Mouse (Mus musculus) testis, adult 2 months (tissue): Measurements from ENCODE around the gene Klhdc10. TPM values are rescaled to one million over a fixed set of nuclear protein-coding genes. Genes with fewer than 3 reads are reported as not detected.
A peak's percentile ranks its signal among the peaks of the same experiment; 100 is the strongest.
"Not testable (repeated sequence)": the region's sequence is repeated elsewhere in the genome, so short reads cannot be mapped to it uniquely, and the experiment has no call there.

Experiments used
- H3K27ac ChIP-seq: fragments of 200-500 bp; 2 replicates; pipeline ENCODE4 v1.5.1; 2012; ENCODE audit warnings: low read depth, low read length; ENCODE audit not compliant: control insufficient read depth, insufficient read depth
- H3K27me3 ChIP-seq: fragments of 200-500 bp; 2 replicates; pipeline ENCODE4 v1.6.1; 2012; ENCODE audit warnings: mild to moderate bottlenecking, low read length, moderate library complexity; ENCODE audit not compliant: control insufficient read depth, insufficient read depth
- H3K36me3 ChIP-seq: fragments of 200-500 bp; 2 replicates; pipeline ENCODE4 v1.6.1; 2012; ENCODE audit warnings: mild to moderate bottlenecking, low read length; ENCODE audit not compliant: control insufficient read depth, insufficient read depth
- H3K4me1 ChIP-seq: fragments of 200-500 bp; 2 replicates; pipeline ENCODE4 v1.6.1; 2012; ENCODE audit warnings: low read length; ENCODE audit not compliant: control insufficient read depth, insufficient read depth
- H3K4me3 ChIP-seq: fragments of 200-500 bp; 2 replicates; pipeline ENCODE4 v1.5.1; 2012; ENCODE audit warnings: low read depth, mild to moderate bottlenecking, low read length, moderate library complexity, mixed read lengths; ENCODE audit not compliant: control insufficient read depth
- CTCF ChIP-seq: fragments of 200-500 bp; IDR thresholded peaks from 2 replicates; pipeline ENCODE4 v1.5.1; 2012; ENCODE audit warnings: low read depth, mild to moderate bottlenecking, inconsistent platforms, low read length, moderate library complexity; ENCODE audit not compliant: control insufficient read depth, insufficient read depth, insufficient replicate concordance
- POLR2A ChIP-seq: fragments of 200-500 bp; IDR thresholded peaks from 2 replicates; pipeline ENCODE4 v1.6.1; 2012; ENCODE audit warnings: low read depth, mild to moderate bottlenecking, inconsistent platforms, low read length, moderate library complexity; ENCODE audit not compliant: control insufficient read depth
- polyA plus RNA-seq: library from polyadenylated mRNA; depleted of rRNA; stranded (reverse); fragments of >200 nt; gene quantifications from 2 replicates; pipeline ENCODE4 v1.2.3, GENCODE M21; 2012

The Klhdc10 gene
- polyA plus RNA-seq, 1 experiment, result 115 TPM

- H3K27ac ChIP-seq, result no peak overlapping the region
- H3K36me3 ChIP-seq, result peaks cover 2% of the 10 kb centered on the region; the same call in 1 of the 2 replicates
- TF ChIP-seq CTCF, result no peak
- TF ChIP-seq POLR2A, result no peak
- H3K27me3 ChIP-seq, result no peaks in the 10 kb centered on the region
- no peaks in the 10 kb centered on the region for H3K4me1 ChIP-seq
- no peak overlapping the region for H3K4me3 ChIP-seq
Observed at GRCm38 (mm10) chr6:30375791-30376190, 25.9 kb upstream of the Klhdc10 start.

GRCm38 (mm10) chr6:30381116-30381515 lies 20.6 kb upstream of the Klhdc10 start:
- Histone ChIP-seq H3K4me1 (no peaks in the 10 kb centered on the region), H3K27me3 (no peaks in the 10 kb centered on the region), H3K27ac (no peak overlapping the region), H3K4me3 (no peak overlapping the region), H3K36me3 (peaks cover 4% of the 10 kb centered on the region; the same call in 1 of the 2 replicates)
- TF ChIP-seq CTCF, result no peak
- TF ChIP-seq POLR2A, result no peak

DNA sequence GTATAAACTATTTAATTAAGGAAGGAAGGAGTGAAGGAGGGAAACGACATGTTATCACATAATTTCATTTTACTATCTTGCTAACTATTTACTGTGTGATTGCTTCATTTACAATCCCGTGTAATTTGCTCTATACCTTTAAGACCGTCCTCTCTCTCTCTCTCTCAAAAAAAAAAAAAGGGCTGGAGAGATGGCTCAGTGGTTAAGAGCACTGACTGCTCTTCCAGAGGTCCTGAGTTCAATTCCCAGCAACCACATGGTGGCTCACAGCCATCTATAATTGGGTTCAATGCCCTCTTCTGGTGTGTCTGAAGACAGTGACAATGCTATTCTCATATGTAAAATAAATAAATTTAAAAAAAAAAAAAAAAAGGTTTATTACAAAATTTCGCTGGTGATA lies 11.4 kb upstream of the Klhdc10 start:
- not testable (repeated sequence) for H3K27me3 ChIP-seq
- peak overlapping the region; percentile 98; the same call in 1 of the 2 replicates for H3K27ac ChIP-seq

DNA sequence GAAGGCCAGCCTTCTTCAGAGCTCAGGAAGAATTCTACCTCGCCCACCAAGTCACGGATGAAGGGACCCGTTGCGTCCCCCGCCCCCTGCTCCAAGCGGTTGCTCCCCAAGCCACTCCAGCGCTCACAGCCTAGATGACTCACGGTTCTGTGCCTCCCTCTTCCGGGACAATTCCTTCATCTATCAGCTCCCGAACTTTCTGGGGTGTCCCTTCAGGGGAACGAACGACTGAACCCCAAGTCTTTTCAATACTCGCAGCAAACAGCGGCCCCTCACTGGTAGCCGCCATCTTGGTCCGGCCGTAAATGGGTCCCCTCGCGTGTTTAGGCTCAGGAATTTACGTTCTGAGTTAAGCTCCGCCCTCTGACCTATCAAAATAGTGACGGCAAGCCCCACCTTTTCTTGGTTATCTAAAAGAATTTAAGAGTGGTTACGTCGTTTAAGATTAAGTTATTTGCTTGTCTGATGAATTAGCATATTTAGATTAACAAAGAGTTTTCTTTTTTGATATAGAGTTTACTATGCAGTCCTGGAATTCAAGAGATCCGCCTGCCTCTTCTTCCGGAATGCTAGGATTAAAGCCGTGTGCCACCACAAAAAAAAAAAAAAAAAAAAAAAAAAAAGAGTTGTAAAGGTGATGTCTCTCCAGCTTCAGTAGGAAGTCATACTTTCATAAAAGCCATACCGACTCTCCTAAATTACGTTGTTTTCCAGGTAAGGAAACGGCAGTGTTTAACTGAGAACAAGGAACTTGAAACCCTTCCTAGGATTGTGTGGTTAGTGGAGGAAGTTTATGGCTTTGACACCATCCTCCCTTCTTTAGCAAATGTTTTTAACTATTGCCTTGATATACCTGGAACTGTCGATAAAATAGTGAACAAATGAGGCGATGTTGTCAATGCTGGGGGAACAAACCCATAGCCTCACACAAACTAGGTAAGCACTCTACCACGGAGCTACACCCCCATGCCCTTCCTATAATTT lies 10.7 kb upstream of the Klhdc10 start, which contains the start of gene Zc3hc1:
TSS of gene Zc3hc1 (minus strand) at position 315 of the 984 bp plus-strand sequence.
- TF ChIP-seq POLR2A (peak; percentile 87), CTCF (no peak)
- Histone ChIP-seq H3K36me3 (no peaks in the 10 kb centered on the region; the same call in 1 of the 2 replicates), H3K4me3 (peak within 1 kb of the TSS; percentile 100), H3K27ac (peak within 1 kb of the TSS; percentile 98), H3K27me3 (no peaks in the 10 kb centered on the region), H3K4me1 (peaks cover 3% of the 10 kb centered on the region; the same call in 1 of the 2 replicates)

More for the DNA sequence above, 11.4 kb upstream of the Klhdc10 start:
- H3K36me3 ChIP-seq, H3K4me1 ChIP-seq: not testable (repeated sequence)
- H3K4me3 ChIP-seq, result peak overlapping the region; percentile 100

DNA sequence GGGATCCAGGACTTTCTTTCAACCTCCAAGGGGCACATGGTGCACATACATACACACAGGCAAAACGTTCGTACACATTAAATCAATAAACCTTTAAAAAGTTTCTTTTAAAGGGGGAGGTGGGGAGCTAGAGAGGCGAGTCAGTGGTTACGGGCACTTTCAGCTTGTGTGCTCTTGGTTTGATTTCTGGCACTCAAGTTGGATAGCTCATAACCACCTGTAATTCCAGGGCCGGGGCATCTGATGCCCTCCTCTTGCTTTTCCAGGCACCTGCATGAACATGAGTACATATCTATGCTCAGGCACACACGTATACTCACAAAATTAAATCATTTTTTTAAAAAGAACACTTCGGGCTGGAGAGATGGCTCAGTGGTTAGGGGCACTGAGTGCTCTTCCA lies 9.7 kb upstream of the Klhdc10 start:
- H3K4me1 ChIP-seq, result peaks cover 3% of the 10 kb centered on the region; the same call in 1 of the 2 replicates
- no peaks in the 10 kb centered on the region for H3K36me3 ChIP-seq
- TF ChIP-seq CTCF, result no peak
- H3K27me3 ChIP-seq, result no peaks in the 10 kb centered on the region
- no peak overlapping the region for H3K4me3 ChIP-seq
- H3K27ac ChIP-seq, result no peak overlapping the region

- Histone ChIP-seq H3K4me1 (no peaks in the 10 kb centered on the region), H3K4me3 (no peak overlapping the region), H3K27ac (no peak overlapping the region), H3K27me3 (no peaks in the 10 kb centered on the region), H3K36me3 (no peaks in the 10 kb centered on the region)
- TF ChIP-seq CTCF (no peak), POLR2A (no peak)
Observed at GRCm38 (mm10) chr6:30400146-30400545, 1.5 kb upstream of the Klhdc10 start.

DNA sequence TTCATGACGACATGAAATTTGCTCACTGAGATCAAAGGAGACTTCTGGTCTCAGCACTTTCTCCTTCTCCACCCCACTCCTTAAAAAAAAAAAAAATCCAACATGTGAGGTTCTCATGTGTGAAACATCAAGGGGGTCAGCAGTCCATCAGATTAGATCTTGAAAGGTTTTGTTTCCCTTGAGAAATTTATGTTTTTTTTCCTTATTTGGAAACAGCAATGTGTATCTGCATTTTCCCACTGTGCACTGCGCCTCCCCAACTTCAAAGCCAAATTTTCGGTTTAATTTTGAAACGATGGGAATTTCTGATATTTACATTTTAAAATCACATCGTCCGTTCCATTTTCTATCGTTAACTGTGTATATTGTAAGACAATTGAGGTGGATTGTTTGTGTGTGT lies 952 bp upstream of the Klhdc10 start:
- H3K27ac ChIP-seq, result no peak overlapping the region
- no peaks in the 10 kb centered on the region for H3K4me1 ChIP-seq
- TF ChIP-seq CTCF (no peak), POLR2A (no peak)
- H3K36me3 ChIP-seq, result no peaks in the 10 kb centered on the region
- H3K27me3 ChIP-seq, result no peaks in the 10 kb centered on the region
- H3K4me3 ChIP-seq, result no peak overlapping the region
